Mouse (Mus musculus): Measurements from ENCODE around the gene St8sia1.

DNA sequence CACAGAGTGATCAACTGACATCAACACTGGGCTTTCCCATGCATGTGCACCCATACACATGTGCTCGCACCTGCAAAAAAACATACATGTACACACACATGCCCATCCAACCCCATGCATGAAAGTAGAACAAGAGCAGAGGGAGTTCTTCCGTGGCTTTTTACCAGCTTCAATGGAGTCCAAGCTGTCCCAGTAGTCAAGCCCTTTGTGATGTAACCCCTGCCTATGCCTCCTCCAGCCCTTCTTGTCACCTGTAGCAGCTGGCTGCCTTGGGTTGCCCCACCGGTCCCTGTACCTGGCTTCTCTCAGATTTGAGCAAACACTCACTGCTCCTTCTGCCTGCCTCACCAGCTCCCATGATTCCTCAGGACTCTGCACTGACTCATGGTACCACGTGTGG, 119.2 kb downstream of the St8sia1 start:
- TF ChIP-seq CTCF (IDR thresholded peaks at IDR 0.05; ENCODE audit: insufficient read depth, low read length) (no peak), POLR2A (IDR thresholded peaks at IDR 0.05; ENCODE audit: borderline replicate concordance, extremely low read depth, low read depth, low read length) (no peak)

Measured in lung, adult 2 months (tissue).